Mouse (Mus musculus) gastrocnemius, postnatal 10 days (tissue): ENCODE data around the gene Mgat5b. TPM values are rescaled to one million over a fixed set of nuclear protein-coding genes. Genes with fewer than 3 reads are reported as not detected.
A peak's percentile ranks its signal among the peaks of the same experiment; 100 is the strongest.

Experiments used
- DNase-seq: peaks from one replicate; pipeline ENCODE4 v3.0.0; 2021; ENCODE audit warnings: mixed read lengths
- total RNA-seq, 2 experiments: library from RNA; stranded (reverse); gene quantifications; 2 replicates each; pipeline ENCODE4 v1.2.3; 2021

Mgat5b gene
- total RNA-seq, 2 experiments from 2014 or later, result 0.54 to 1.1 TPM

- DNase-seq, result no peak
Measured at GRCm38 (mm10) chr11:116980313-116980712, 61.6 kb downstream of the Mgat5b start.

DNA sequence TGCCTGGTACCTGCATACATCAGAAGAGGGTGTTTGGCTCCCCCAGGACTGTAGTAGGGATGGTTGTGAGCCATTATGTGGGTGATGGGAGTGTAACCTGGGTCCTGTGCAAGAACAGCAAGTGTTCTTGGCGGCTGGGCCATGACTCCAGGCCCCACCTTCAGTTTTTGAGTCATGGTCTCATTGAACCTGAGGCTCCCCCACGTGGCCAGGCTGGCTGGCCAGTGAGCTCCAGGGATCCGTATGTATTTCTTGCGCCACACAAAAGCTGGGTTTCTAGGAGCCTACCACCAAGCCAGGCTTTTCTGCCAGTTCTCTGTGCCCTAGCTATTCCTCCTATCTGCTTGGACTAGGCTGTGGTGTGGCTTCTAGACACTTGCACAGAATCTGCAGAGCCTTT, 63.9 kb downstream of the Mgat5b start:
- no peak for DNase-seq

- no peak for DNase-seq
Measured at GRCm38 (mm10) chr11:116985504-116986385, 67.1 kb downstream of the Mgat5b start.

DNA sequence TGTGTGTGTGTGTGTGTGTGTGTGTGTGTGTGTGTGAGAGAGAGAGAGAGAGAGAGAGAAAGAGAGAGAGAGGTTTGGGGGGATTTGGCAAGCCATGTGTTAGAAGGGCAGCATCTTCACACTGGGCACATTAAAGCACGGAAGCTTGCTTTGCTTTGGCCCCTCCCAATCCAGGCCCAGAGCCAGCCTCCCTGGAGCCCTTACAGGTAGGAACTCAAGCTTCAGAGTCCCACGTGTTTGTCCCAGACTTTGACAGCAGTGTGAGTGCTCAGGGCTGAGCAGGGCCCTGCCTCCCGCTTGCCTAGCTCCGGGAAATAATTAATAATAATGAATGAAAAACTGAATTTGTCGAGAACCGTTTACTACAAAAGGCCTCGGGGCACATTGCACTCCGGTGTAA, 69.5 kb downstream of the Mgat5b start:
- no peak for DNase-seq

DNA sequence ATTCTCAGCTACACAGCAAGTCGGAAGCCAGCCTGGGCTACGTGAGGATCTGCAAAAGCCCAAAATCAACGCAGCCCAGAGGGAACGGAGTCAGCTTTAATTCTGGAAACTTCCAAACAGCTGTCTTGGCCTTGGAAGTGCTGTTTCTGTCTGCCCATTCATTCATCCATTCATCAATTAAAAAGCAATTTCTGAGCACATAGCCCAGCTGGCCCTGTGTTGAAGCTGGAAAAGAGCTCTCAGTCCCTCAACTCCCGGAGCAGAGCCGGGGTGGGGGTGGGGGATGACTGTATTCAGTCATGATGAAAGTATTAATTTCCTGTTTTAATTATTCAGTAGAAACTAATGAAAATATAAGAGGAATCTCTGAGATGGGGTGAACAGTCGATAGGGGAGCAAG, 71.6 kb downstream of the Mgat5b start:
- no peak for DNase-seq

DNA sequence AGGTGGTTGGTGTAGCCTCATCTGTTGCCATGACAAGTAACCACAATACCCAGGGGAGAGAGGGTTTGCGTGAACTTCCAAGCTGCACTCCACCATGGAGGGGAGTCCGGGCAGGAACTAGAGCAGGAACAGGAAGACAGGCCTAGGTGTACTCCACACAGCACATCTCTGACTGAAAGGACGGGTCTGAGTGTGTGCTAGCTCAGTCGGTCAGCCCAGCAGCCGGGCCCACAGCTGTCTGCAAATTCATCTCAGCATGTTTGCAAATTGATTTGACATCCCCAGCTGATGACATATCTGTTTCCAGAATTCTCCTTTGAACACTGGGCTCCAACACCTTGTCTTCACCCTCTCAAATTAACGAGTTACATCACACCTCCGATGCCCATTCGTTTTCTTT, 72.7 kb downstream of the Mgat5b start:
- no peak for DNase-seq

DNA sequence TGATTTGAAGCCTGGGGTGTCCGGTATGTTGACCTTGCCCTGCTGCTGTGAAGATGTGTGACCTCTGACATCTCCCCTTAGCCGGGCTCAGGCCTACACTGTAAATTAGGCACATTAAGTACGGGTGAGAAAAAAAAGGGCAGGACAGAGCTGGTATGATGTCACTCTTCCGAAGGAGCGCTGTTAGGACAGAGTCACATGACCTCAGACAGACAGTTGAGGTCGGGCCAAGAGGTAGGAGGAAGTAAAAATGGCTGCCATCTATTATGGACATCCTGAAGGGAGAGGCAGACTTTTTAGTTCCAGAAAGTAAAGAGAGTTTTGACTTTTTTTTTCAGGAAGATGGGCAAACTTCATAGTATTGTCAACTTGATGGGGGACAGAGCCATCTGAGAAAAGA, 73.3 kb downstream of the Mgat5b start:
- no peak for DNase-seq

DNA sequence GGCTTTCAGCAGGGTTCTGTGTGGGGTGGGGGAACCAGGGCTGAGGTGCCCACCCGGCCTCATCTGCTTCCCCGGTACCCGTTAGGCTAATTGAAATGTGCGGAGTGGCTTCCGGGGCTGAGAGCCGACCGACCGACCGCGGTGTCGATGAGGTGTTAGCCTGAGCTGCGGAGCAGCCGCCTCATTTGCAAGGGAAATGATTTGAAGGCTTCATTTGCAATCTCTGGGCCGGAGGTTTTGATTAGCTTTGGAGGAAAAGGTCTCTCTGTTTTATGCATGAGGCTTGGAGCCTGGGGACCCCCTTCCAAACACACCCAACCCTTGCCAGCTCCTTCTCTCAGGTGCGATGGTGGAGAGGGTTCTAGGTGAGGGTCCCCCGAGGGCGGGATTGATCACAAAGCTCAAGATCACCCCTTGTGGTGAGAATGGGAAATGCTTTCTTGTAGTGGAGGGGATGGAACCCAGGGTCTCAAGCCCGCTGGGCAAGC, 75.5 kb downstream of the Mgat5b start:
- DNase-seq, result no peak

DNA sequence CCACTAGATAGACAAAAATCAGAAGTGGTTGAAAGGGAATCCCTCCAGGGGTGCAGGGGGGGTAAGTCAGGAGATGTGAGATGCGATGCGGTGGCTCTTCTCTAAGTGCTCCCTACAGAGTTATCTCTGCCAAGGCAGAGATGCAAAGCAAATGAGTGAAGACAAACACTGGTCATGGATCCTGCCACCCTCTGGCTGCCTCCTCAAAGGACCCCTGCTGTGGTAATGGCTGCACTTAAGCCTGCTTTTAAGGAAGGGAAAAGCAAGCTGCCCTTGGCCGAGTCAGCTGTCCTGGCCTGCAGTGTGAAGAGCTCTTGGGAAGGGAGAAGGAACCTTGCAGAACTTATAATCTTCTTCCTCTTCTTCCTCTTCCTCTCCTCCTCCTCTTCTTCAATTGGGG, 78.3 kb downstream of the Mgat5b start:
- DNase-seq, result no peak

- DNase-seq, result no peak
Measured at GRCm38 (mm10) chr11:116998935-116999334, 80.3 kb downstream of the Mgat5b start.

- no peak for DNase-seq
Measured at GRCm38 (mm10) chr11:117000219-117000618, 81.6 kb downstream of the Mgat5b start.

DNA sequence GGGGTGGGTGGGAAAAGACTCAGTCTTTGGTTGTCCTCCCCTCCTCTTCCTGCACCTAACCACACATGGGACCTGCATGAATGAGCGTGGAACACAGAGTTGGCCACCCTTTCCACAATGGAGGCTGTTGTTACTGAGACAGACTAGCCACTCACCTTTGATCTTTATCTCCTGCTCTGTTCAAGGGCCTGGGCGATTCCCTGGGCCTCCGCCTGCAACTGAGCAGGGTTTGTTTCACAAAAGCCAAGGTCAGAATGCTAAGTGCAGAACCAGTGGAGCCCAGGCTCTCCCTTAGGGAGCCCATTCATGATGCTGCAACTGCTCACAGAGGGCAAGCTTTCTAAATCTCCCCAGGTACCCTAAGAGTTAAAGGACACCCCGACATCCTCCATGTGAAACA, 83.1 kb downstream of the Mgat5b start:
- DNase-seq, result no peak

DNA sequence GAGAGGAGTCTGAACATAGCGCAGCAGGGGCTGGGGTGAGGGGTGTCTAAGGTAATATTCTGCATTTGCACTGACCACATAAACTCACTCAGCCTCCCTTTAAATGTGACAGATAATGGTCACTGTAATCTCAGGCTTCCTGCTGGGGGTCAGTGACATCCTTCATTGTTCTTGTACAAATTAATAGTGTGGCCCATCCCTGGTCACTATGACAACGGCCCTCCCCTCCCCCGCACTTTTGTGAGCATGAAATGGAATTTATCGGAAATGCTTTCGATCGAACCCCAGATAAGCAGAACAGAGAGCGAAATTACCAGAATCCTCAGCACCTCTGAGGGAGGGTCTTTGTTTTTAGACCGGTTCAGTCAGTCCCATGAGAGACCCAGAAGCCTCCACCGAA, 84.8 kb downstream of the Mgat5b start:
- no peak for DNase-seq

GRCm38 (mm10) chr11:117004277-117004676, 85.6 kb downstream of the Mgat5b start:
- no peak for DNase-seq

DNA sequence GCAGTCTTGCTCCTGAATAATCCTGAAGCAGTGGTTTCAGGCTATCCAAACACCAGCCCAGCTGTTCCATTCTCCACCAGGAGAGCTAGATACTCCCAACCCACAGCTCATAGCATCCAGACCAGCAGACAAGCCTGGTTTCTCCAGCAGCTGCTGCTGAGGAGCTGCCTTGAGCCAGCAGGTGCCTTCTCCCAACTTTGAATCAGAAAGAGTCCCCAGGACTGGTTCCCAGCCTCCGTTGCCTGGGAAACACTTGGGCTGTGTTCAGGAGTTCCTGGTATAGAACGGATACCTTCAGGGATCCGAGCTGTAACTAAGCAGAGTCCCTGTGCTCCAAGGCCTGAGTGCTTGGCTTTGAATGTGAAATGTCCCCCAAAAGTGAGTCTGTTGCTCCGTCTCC, 98.8 kb downstream of the Mgat5b start:
- DNase-seq, result no peak

DNA sequence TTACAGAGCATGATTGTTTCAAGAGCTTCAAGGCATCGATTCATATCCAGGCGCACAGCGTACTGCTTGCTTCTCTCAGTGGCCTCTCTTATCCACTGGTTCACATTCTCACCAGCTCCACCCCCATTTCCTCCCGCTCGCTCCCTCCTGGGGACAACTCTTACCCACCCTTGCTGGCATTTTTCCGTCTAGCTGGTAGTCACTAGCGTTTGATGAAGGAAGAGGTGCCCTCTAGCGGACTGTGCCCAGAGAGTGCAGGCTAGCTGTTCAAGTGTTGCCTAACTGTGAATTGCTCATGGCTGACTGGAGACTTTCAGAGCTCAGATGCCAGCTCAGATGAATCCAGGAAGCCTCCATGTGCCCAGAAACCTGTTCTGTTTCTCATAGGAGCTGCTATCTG, 99.7 kb downstream of the Mgat5b start:
- DNase-seq, result peak; percentile 54

DNA sequence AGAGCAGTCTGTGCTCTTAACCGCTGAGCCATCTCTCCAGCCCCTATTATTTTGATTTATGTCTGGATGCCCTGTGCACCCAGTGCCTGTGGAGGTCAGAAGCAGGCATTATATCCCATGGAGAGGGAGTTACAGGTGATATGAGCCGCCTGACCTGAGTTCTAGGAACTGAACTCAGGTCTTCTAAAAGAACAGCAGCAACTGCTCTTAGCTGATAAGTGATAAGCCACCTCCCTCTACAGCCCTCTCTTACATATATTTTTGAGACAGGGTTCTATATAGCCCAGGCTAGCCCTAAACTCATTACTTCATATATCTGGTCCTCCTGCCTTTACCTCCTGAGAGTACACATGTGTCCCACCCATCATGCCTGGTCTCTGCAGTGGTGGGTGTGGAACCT, 102.4 kb downstream of the Mgat5b start:
- no peak for DNase-seq

- DNase-seq, result no peak
Measured at GRCm38 (mm10) chr11:117023537-117023936, 104.9 kb downstream of the Mgat5b start.

DNA sequence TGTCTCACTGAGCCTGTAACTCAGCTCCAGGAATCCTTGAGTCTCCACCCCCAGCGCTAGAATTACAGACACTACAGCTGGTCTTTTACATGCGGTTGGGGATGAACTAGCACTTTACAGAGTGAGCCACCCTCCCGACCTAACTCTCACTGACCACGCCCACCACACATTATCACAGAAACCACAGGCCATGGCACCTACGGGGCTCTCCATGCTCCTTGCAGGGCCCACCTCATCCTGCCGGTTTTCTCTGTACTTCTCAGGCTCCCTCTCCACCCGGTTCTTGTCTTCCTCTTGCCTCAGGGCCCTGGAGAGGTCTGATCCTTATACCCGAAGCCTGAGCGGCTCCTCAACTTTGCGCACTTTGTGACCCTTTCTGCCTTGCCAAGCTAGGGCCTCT, 109.0 kb downstream of the Mgat5b start:
- DNase-seq, result no peak

DNA sequence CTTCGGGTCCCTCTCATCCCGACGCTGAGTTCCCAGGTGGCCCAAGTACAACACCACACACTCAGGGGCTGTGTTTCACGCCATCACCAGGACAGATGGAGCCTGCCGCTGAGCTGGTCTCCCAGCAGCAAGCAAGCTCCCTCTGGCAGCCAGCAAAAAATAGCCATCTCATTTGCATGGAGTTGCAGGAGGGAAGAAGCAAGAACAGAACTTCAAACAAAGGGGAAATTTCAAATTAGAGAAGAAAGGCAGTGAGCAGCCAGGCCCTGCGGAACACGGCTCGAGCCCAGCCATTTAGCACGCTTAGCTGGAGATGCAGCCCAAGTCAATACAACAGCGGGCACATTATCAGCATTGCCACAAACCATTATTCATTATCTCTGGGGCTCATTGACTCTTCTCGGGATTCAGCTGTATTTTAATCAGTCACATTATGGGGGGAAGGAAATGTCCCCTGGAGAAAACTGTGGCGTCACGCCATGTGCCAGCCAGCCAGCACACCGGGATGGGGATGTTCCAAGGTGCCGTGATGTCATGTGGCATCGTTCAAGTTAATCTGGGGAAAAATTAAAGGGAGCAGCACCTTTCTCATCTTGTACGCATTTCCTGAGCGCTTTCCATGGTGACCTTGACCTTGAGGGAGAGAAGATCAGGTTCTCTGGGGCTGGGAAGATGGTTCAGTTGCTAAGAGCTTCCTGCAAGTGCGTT, 110.4 kb downstream of the Mgat5b start:
- DNase-seq, result no peak

DNA sequence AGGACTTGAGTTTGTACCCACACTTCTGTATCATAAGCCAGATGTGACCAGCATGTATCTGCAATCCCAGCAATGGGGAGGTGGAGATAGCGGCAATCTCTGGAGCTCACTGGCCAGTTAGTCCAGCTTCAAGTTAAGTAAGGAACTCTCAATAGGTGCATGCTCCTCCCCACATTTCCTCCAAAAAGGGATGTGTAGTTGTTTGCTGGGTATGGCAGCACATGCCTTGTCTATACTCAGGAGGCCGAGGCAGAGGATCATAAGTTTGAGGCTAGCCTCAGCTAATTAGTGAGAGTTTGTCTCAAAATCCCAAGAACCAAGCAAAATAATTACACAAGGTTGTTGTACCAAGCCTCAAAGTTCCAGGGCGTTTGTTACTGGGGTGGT, 110.9 kb downstream of the Mgat5b start:
- no peak for DNase-seq

GRCm38 (mm10) chr11:117030018-117030417, 111.4 kb downstream of the Mgat5b start:
- no peak for DNase-seq

DNA sequence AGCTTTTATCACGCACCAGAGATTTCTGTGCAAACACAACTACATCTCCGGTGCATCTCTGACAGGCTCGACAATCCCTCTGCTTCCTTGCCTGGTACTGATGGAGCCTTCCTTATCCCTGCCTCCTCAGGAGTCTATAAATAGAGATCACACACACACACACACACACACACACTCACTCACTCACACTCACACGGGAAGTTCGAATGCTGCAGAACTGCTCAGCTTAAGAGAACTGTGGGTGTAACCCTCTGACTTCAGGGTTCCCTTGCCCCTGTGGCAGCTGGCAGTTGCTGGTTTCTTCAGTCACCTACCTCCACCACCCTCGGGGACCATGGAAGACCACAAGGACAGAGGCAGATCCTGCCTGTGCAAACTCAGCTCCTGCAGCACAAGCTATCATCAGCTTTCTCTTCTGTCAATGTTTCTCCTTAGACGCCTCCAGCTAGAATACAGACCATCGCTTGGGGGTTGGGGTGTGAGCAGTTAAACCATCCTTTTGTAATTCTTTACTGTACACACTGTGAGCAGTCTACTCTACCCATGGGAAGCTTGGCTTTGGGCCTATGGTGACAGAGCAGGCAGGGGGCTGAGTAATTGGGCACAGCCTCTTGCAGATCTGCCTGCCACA, 111.9 kb downstream of the Mgat5b start:
- DNase-seq, result no peak
